Mouse (Mus musculus) forebrain, embryonic 16.5 days (tissue): ENCODE data around the gene Krt8. TPM values are rescaled to one million over a fixed set of nuclear protein-coding genes. Genes with fewer than 3 reads are reported as not detected.

ENCODE experiments used
- ATAC-seq: fragments of 200-750 bp; cut with Nextera tagmentation; 2 replicates; pipeline ENCODE4 v1.8.0; 2017; ENCODE audit warnings: mild to moderate bottlenecking, moderate library complexity
- H3K27ac ChIP-seq: fragments of 300-500 bp; sonication (generic); 2 replicates; pipeline ENCODE4 v1.5.1; 2014; ENCODE audit warnings: low read length, control low read depth
- H3K27me3 ChIP-seq: fragments of 300-500 bp; sonication (generic); replicated peaks from 2 replicates; pipeline ENCODE4 v1.6.1; 2014; ENCODE audit warnings: low read length; ENCODE audit not compliant: control insufficient read depth, insufficient read depth
- H3K36me3 ChIP-seq: fragments of 300-500 bp; sonication (generic); 2 replicates; pipeline ENCODE4 v1.6.1; 2014; ENCODE audit not compliant: control insufficient read depth, insufficient read depth
- H3K4me1 ChIP-seq: fragments of 300-500 bp; sonication (generic); replicated peaks from 2 replicates; pipeline ENCODE4 v1.6.1; 2014; ENCODE audit warnings: low read length; ENCODE audit not compliant: control insufficient read depth, insufficient read depth
- H3K4me2 ChIP-seq: fragments of 300-500 bp; sonication (generic); 2 replicates; pipeline ENCODE4 v1.6.1; 2014; ENCODE audit warnings: mild to moderate bottlenecking, low read length, control low read depth
- H3K4me3 ChIP-seq: fragments of 300-500 bp; sonication (generic); replicated peaks from 2 replicates; pipeline ENCODE4 v1.5.1; 2014; ENCODE audit warnings: mild to moderate bottlenecking, low read length, control low read depth
- H3K9ac ChIP-seq: fragments of 300-500 bp; sonication (generic); replicated peaks from 2 replicates; pipeline ENCODE4 v1.6.1; 2014; ENCODE audit warnings: low read depth, low read length, control low read depth
- H3K9me3 ChIP-seq: fragments of 300-500 bp; sonication (generic); 2 replicates; pipeline ENCODE4 v1.6.1; 2016; ENCODE audit warnings: low read length; ENCODE audit not compliant: control insufficient read depth
- whole genome bisulfite sequencing: fragments of 180-500 bp; shearing (Covaris S2); extraction: QIAGEN DNeasy Blood & Tissue Kit; methylation state at CpG from one replicate; pipeline ENCODE4 v1.1.7; 2014; 5-methylcytosine and 5-hydroxymethylcytosine counted together
- polyA plus RNA-seq: library from polyadenylated mRNA; unstranded; fragments of >200 nt; fragmentation: Nextera tagmentation; extraction: Ambion mirVana; gene quantifications from 2 replicates; pipeline ENCODE4 v1.2.1, GENCODE M21; 2015

Krt8 gene
- polyA plus RNA-seq, 1 experiment from 2014 or later = 2.4 TPM

GRCm38 (mm10) chr15:101970536-101970935 is 33.7 kb downstream of the Krt8 start:
- Histone ChIP-seq H3K4me1 (no peaks in the 10 kb centered on the region), H3K4me3 (no peak overlapping the region), H3K27ac (no peak overlapping the region), H3K9me3 (no peaks in the 10 kb centered on the region), H3K4me2 (no peak overlapping the region), H3K27me3 (no peaks in the 10 kb centered on the region), H3K36me3 (no peaks in the 10 kb centered on the region), H3K9ac (no peak overlapping the region)
- 1% methylated on average over 3 of the region's 6 CpGs for WGBS
- ATAC-seq = no peak

GRCm38 (mm10) chr15:101966808-101967207 is 37.5 kb downstream of the Krt8 start:
- 83% methylated on average over 8 of the region's 8 CpGs for WGBS
- no peaks in the 10 kb centered on the region for H3K4me1 ChIP-seq
- H3K27ac ChIP-seq = no peak overlapping the region
- ATAC-seq = no peak
- H3K9ac ChIP-seq = no peak overlapping the region
- no peaks in the 10 kb centered on the region for H3K36me3 ChIP-seq
- H3K27me3 ChIP-seq = no peaks in the 10 kb centered on the region
- H3K4me3 ChIP-seq = no peak overlapping the region
- H3K9me3 ChIP-seq = no peaks in the 10 kb centered on the region
- H3K4me2 ChIP-seq = no peak overlapping the region

GRCm38 (mm10) chr15:101958891-101959290 is 45.4 kb downstream of the Krt8 start:
- Histone ChIP-seq H3K9me3 (no peaks in the 10 kb centered on the region), H3K27me3 (no peaks in the 10 kb centered on the region), H3K4me3 (no peak overlapping the region), H3K4me2 (no peak overlapping the region), H3K9ac (no peak overlapping the region), H3K27ac (no peak overlapping the region), H3K4me1 (no peaks in the 10 kb centered on the region), H3K36me3 (no peaks in the 10 kb centered on the region)
- WGBS = 75% methylated on average over 3 of the region's 3 CpGs
- no peak for ATAC-seq

DNA sequence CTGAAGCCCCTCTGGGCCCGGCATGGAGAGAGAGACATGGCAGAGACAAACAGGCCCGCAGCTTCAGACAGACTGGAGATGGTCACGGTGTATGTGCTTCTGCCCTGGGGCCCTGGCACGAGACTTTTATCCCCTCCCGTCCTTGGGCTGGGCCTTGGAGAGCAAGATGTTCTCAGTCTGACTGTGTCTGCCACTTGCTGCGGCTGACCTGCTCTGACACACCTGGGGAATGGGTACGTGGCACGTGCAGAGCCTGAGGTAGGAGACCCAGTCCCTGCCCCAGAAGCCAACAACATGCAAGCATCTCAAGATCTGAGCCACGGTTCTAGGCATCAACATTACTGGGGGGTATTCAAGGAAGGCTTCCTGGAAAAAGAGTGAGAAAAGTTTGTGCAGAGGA is 50.1 kb downstream of the Krt8 start, which contains the start of gene Krt78:
TSS of gene Krt78 (minus strand) at position 101 of the 400 bp plus-strand sequence.
- Histone ChIP-seq H3K36me3 (no peaks in the 10 kb centered on the region), H3K9me3 (no peaks in the 10 kb centered on the region), H3K4me3 (no peak within 1 kb of the TSS), H3K4me2 (no peak within 1 kb of the TSS), H3K9ac (no peak within 1 kb of the TSS), H3K27me3 (no peaks in the 10 kb centered on the region), H3K27ac (no peak within 1 kb of the TSS), H3K4me1 (no peaks in the 10 kb centered on the region)
- ATAC-seq = no peak
- 87% methylated on average over 9 of the region's 9 CpGs for WGBS

DNA sequence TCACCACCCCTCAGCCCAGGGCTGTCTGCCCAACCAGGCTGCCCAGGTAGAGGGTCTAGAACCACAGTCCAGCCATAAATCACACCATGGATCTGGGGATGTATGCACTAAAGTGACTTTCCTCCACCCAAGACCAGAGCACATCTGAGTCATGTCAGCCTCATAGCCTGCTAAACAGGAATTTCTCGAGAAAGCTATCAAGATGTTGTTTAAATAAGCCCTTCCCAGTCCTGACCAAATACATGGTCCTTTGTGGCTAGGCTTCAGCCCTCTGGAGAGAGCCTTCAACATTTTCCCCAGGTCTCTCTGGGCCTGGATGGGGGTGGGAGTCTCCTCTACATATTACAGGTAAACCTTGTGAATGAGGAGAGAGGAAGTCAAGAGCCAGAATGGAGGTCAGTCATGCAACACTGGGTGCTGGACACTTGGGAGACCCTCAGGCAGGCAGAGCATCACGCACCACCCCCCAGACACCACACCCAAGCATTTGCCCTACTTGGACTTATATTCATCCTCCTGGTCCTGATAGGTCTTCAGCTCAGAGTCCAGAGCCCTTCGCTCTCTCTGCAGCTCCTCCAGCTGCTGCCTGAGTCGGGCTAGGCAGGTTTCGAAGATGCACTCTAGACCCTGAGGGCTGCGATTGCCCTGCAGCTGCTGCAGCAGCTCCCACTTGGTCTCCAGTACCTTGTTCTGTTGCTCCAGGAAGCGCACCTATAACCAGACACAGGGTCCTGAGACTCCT is 51.4 kb downstream of the Krt8 start:
- Histone ChIP-seq H3K9ac (no peak overlapping the region), H3K4me3 (no peak overlapping the region), H3K4me1 (no peaks in the 10 kb centered on the region), H3K4me2 (no peak overlapping the region), H3K27ac (no peak overlapping the region), H3K36me3 (no peaks in the 10 kb centered on the region), H3K27me3 (no peaks in the 10 kb centered on the region), H3K9me3 (no peaks in the 10 kb centered on the region)
- 92% methylated on average over 7 of the region's 7 CpGs for WGBS
- ATAC-seq = no peak

Other genes with a start within 250 kb of the Krt8 start
- gene Krt72, start 218.0 kb downstream of the Krt8 start, polyA plus RNA-seq = not detected in 2 replicates
- 0.41 and 0.80 TPM in 2 replicates for gene Krt73, start 202.1 kb downstream of the Krt8 start, polyA plus RNA-seq
- 0.08 TPM in 1 of 2 replicates, not detected in the other for gene Krt2, start 186.3 kb downstream of the Krt8 start, polyA plus RNA-seq
- 8.2 and 10.8 TPM in 2 replicates for gene Krt1, start 153.7 kb downstream of the Krt8 start, polyA plus RNA-seq
- gene Krt77, start 134.8 kb downstream of the Krt8 start, polyA plus RNA-seq = 0.49 and 0.94 TPM in 2 replicates
- gene Krt76, start 111.6 kb downstream of the Krt8 start, polyA plus RNA-seq = not detected in 2 replicates
- 0.55 TPM in 1 of 2 replicates, not detected in the other for gene Krt4, start 79.7 kb downstream of the Krt8 start, polyA plus RNA-seq
- 0.15 and 0.38 TPM in 2 replicates for gene Krt79, start 64.2 kb downstream of the Krt8 start, polyA plus RNA-seq
- not detected in 2 replicates for gene Krt78, start 50.2 kb downstream of the Krt8 start, polyA plus RNA-seq
- gene Krt18, start 23.7 kb upstream of the Krt8 start, polyA plus RNA-seq = 4.4 TPM in 2 replicates
- 109 and 117 TPM in 2 replicates for gene Eif4b, start 69.3 kb upstream of the Krt8 start, polyA plus RNA-seq
- gene Tns2, start 95.9 kb upstream of the Krt8 start, polyA plus RNA-seq = 6.9 and 7.7 TPM in 2 replicates
- gene Spryd3, start 131.8 kb upstream of the Krt8 start, polyA plus RNA-seq = 48.2 and 56.4 TPM in 2 replicates
- 2.2 and 2.4 TPM in 2 replicates for gene Igfbp6, start 139.9 kb upstream of the Krt8 start, polyA plus RNA-seq
- gene Soat2, start 146.0 kb upstream of the Krt8 start, polyA plus RNA-seq = not detected in 2 replicates
- 84.6 and 93.4 TPM in 2 replicates for gene Zfp740, start 198.8 kb upstream of the Krt8 start, polyA plus RNA-seq
- gene Csad, start 200.2 kb upstream of the Krt8 start, polyA plus RNA-seq = 37.8 and 39.6 TPM in 2 replicates
- 0.73 and 1.0 TPM in 2 replicates for gene Itgb7, start 227.5 kb upstream of the Krt8 start, polyA plus RNA-seq